In the genomic region with DNA sequence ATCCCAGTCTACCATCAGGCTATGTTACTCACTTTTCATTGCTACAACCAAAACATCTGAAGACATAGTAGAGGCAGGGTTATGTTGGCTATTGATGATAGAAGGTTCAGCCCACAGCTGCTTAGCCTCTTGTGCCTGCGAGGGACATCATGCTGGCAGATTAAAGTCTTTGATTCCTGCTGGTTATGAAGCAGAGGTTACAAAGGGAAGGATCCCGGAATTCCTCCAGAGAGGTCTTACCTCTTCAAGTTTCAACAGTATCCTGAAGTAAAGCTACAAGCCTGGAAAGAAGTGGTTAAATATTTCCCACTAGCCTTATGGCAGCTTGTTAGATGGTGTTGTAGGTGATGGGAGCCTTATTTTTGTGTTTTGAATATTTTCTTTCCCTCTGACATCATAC, we compare ENCODE assay signal across 11 mouse cellular contexts. TPM values are rescaled to one million over a fixed set of nuclear protein-coding genes. Genes with fewer than 3 reads are reported as not detected.
DNase-seq lines count a peak whose midpoint lies in the region; ATAC-seq and TF ChIP-seq lines count a peak whose summit lies in the region.
"Had no signal": no experiment of that assay in that cellular context is flagged by ENCODE, and none has a peak within 500 bp of the region (broad histone marks: within the 10 kb centered on the region; RNA-seq: fewer than 3 reads in every experiment).

No protein-coding gene starts in this region.

- H3K27ac ChIP-seq in forebrain, embryonic 10.5 days: peak overlapping the region; percentile 81; the same call in 1 of the 2 replicates
- no peak overlapping the region for H3K27ac ChIP-seq in forebrain, embryonic 16.5 days (ENCODE audit: low read length)
- no peak overlapping the region for H3K27ac ChIP-seq in lung, embryonic 15.5 days
- no peak overlapping the region for H3K27ac ChIP-seq in hindbrain, postnatal 0 days
- no peak overlapping the region for H3K27ac ChIP-seq in neural tube, embryonic 15.5 days (replicated peaks)

- 4% methylated on average over 2 of the region's 2 CpGs for WGBS in forebrain, embryonic 10.5 days
- 4% methylated on average over 2 of the region's 2 CpGs for WGBS in forebrain, embryonic 16.5 days
- WGBS in lung, embryonic 15.5 days: 16% methylated on average over 2 of the region's 2 CpGs
- 13% methylated on average over 2 of the region's 2 CpGs for WGBS in hindbrain, postnatal 0 days
- WGBS in neural tube, embryonic 15.5 days: 16% methylated on average over 2 of the region's 2 CpGs

- no peak overlapping the region; the same call in 1 of the 2 replicates for H3K4me2 ChIP-seq in forebrain, embryonic 16.5 days (ENCODE audit: low read length)
- H3K4me2 ChIP-seq in lung, embryonic 15.5 days: peak overlapping the region; percentile 56
- H3K4me2 ChIP-seq in hindbrain, postnatal 0 days (ENCODE audit: low read depth, low read length): peak overlapping the region; percentile 52
- peak overlapping the region; percentile 51; the same call in 1 of the 2 replicates for H3K4me2 ChIP-seq in neural tube, embryonic 15.5 days

- no peak for ATAC-seq in forebrain, embryonic 16.5 days
- ATAC-seq in lung, embryonic 15.5 days (ENCODE audit: borderline replicate concordance, extremely low read depth, low FRiP score, low TSS enrichment): no peak
- no peak for ATAC-seq in hindbrain, postnatal 0 days
- ATAC-seq in neural tube, embryonic 15.5 days (ENCODE audit: low FRiP score): no peak
- ATAC-seq: Patski had no signal

- peaks cover 41% of the 10 kb centered on the region for H3K4me1 ChIP-seq in forebrain, embryonic 10.5 days
- H3K4me1 ChIP-seq in forebrain, embryonic 16.5 days (replicated peaks; ENCODE audit: control insufficient read depth, insufficient read depth, low read length): peaks cover 17% of the 10 kb centered on the region; the same call in 1 of the 2 replicates
- H3K4me1 ChIP-seq in lung, embryonic 15.5 days: peaks cover 10% of the 10 kb centered on the region
- H3K4me1 ChIP-seq in hindbrain, postnatal 0 days (ENCODE audit: insufficient read depth, low read length): 0 out of 2 replicates have a peak, but pooled peaks cover 9% of the 10 kb centered on the region
- peaks cover 9% of the 10 kb centered on the region for H3K4me1 ChIP-seq in neural tube, embryonic 15.5 days
- H3K4me1 ChIP-seq: megakaryocyte, embryonic 14.5 days had no signal

- DNase-seq in forebrain, embryonic 10.5 days (ENCODE audit: extremely low spot score, low spot score): no peak
- no peak for DNase-seq in lung, postnatal 14 days
- no peak for DNase-seq in hindbrain, postnatal 0 days (ENCODE audit: low spot score)
- no peak for DNase-seq in layer of hippocampus, postnatal 36 days
- DNase-seq in retina, embryonic 14.5 days (ENCODE audit: low spot score): no peak
- DNase-seq: gastrocnemius, postnatal 25 days had no signal

- peak overlapping the region; percentile 47 for H3K4me3 ChIP-seq in forebrain, embryonic 10.5 days
- no peak overlapping the region for H3K4me3 ChIP-seq in forebrain, embryonic 16.5 days (replicated peaks; ENCODE audit: low read length)
- peak overlapping the region; percentile 26; the same call in 1 of the 2 replicates for H3K4me3 ChIP-seq in lung, embryonic 15.5 days
- no peak overlapping the region for H3K4me3 ChIP-seq in hindbrain, postnatal 0 days (ENCODE audit: low read length)
- H3K4me3 ChIP-seq in neural tube, embryonic 15.5 days (replicated peaks): peak overlapping the region; percentile 14; the same call in 1 of the 2 replicates
- H3K4me3 ChIP-seq: megakaryocyte, embryonic 14.5 days had no signal

- H3K9ac ChIP-seq in forebrain, embryonic 16.5 days (replicated peaks; ENCODE audit: low read depth, low read length): no peak overlapping the region
- H3K9ac ChIP-seq in lung, embryonic 15.5 days: no peak overlapping the region
- H3K9ac ChIP-seq in hindbrain, postnatal 0 days (replicated peaks; ENCODE audit: low read length): no peak overlapping the region
- H3K9ac ChIP-seq in neural tube, embryonic 15.5 days (replicated peaks): no peak overlapping the region

- no peaks in the 10 kb centered on the region for H3K9me3 ChIP-seq in forebrain, embryonic 10.5 days
- no peaks in the 10 kb centered on the region for H3K9me3 ChIP-seq in forebrain, embryonic 16.5 days (ENCODE audit: control insufficient read depth, low read length)
- no peaks in the 10 kb centered on the region for H3K9me3 ChIP-seq in lung, embryonic 15.5 days
- no peaks in the 10 kb centered on the region for H3K9me3 ChIP-seq in hindbrain, postnatal 0 days (ENCODE audit: low read length)
- no peaks in the 10 kb centered on the region for H3K9me3 ChIP-seq in neural tube, embryonic 15.5 days (replicated peaks)

- H3K27me3 ChIP-seq in forebrain, embryonic 10.5 days (ENCODE audit: poor library complexity, severe bottlenecking): peaks cover 68% of the 10 kb centered on the region
- H3K27me3 ChIP-seq in forebrain, embryonic 16.5 days (replicated peaks; ENCODE audit: control insufficient read depth, insufficient read depth, low read length): no peaks in the 10 kb centered on the region
- peaks cover 14% of the 10 kb centered on the region; the same call in 1 of the 2 replicates for H3K27me3 ChIP-seq in lung, embryonic 15.5 days
- H3K27me3 ChIP-seq in hindbrain, postnatal 0 days (ENCODE audit: insufficient read depth, low read length): peaks cover 5% of the 10 kb centered on the region; the same call in 1 of the 2 replicates
- peaks cover 17% of the 10 kb centered on the region; the same call in 1 of the 2 replicates for H3K27me3 ChIP-seq in neural tube, embryonic 15.5 days (replicated peaks)
- H3K27me3 ChIP-seq: Patski had no signal

- TF ChIP-seq CTCF in hindbrain, postnatal 0 days (IDR thresholded peaks at IDR 0.05; ENCODE audit: low read depth): no peak

- H3K36me3 ChIP-seq in forebrain, embryonic 10.5 days (replicated peaks): no peaks in the 10 kb centered on the region
- H3K36me3 ChIP-seq in forebrain, embryonic 16.5 days (ENCODE audit: control insufficient read depth, insufficient read depth): no peaks in the 10 kb centered on the region
- H3K36me3 ChIP-seq in lung, embryonic 15.5 days: no peaks in the 10 kb centered on the region
- H3K36me3 ChIP-seq in hindbrain, postnatal 0 days (ENCODE audit: insufficient read depth, low read length): no peaks in the 10 kb centered on the region
- H3K36me3 ChIP-seq in neural tube, embryonic 15.5 days: no peaks in the 10 kb centered on the region

RNA-seq across cellular contexts. Expression of gene Shb, which starts 58.6 kb away (rescaled TPM):
- 2.8 and 3.0 TPM in 2 replicates for polyA plus RNA-seq in forebrain, embryonic 10.5 days (2016; fragmentation: Nextera tagmentation; extraction: Ambion mirVana)
- 5.8 and 7.0 TPM in 2 replicates for polyA plus RNA-seq in forebrain, embryonic 16.5 days (2015; fragmentation: Nextera tagmentation; extraction: Ambion mirVana)
- polyA plus RNA-seq in lung, embryonic 15.5 days (2015; fragmentation: Nextera tagmentation; extraction: Ambion mirVana): 11.4 and 13.5 TPM in 2 replicates
- total RNA-seq in hindbrain, postnatal 0 days (2014; rRNA removed): 29.0 and 33.6 TPM in 2 replicates
- polyA plus RNA-seq in hindbrain, postnatal 0 days (2015; fragmentation: Nextera tagmentation; extraction: Ambion mirVana): 5.5 and 6.1 TPM in 2 replicates
- polyA plus RNA-seq in neural tube, embryonic 15.5 days (2015; fragmentation: Nextera tagmentation; extraction: Ambion mirVana): 3.9 and 4.7 TPM in 2 replicates
- total RNA-seq in layer of hippocampus, postnatal 36 days (2021): 10 to 100 TPM; 15.4 to 16.6 TPM

Comparison
In these comparisons a context has a peak if more than half of its experiments do, and no peak if none do; other contexts are left out.
1. H3K4me3 ChIP-seq: peak in forebrain, embryonic 10.5 days (single experiment), lung, embryonic 15.5 days (single experiment) and neural tube, embryonic 15.5 days (single experiment); none in forebrain, embryonic 16.5 days (single experiment) and hindbrain, postnatal 0 days (single experiment).